Mouse (Mus musculus): Measurements from ENCODE around the gene Tmem127.
"Not testable (repeated sequence)": the region's sequence is repeated elsewhere in the genome, so short reads cannot be mapped to it uniquely, and the experiment has no call there.

Gene Tmem127

GRCm38 (mm10) chr2:127267854-127268253, 20.1 kb downstream of the Tmem127 start:
- no peak for DNase-seq (ENCODE audit: low spot score in 2 of 2)

- DNase-seq (ENCODE audit: low spot score in 2 of 2), result peak; percentile 89 to 91
Measured at GRCm38 (mm10) chr2:127269491-127270299, 22.0 kb downstream of the Tmem127 start, which contains the start of gene Stard7. Gene Stard7 (plus strand): TSS chr2:127270218.

- peak; percentile 42 to 49 for DNase-seq (ENCODE audit: low spot score in 2 of 2)
Measured at GRCm38 (mm10) chr2:127270300-127271041, 22.8 kb downstream of the Tmem127 start.

- no peak for DNase-seq (ENCODE audit: low spot score in 2 of 2)
Measured at GRCm38 (mm10) chr2:127271042-127271515, 23.4 kb downstream of the Tmem127 start.

GRCm38 (mm10) chr2:127272049-127272448, 24.3 kb downstream of the Tmem127 start:
- not testable (repeated sequence) for DNase-seq (ENCODE audit: low spot score in 2 of 2)

- DNase-seq (ENCODE audit: low spot score in 2 of 2), result no peak
Measured at GRCm38 (mm10) chr2:127272806-127273205, 25.1 kb downstream of the Tmem127 start.

GRCm38 (mm10) chr2:127274590-127274989, 26.9 kb downstream of the Tmem127 start:
- DNase-seq (ENCODE audit: low spot score in 2 of 2), result no peak

GRCm38 (mm10) chr2:127275551-127276320, 28.0 kb downstream of the Tmem127 start:
- DNase-seq (ENCODE audit: low spot score in 2 of 2), result no peak

- no peak for DNase-seq (ENCODE audit: low spot score in 2 of 2)
Measured at GRCm38 (mm10) chr2:127278162-127278561, 30.5 kb downstream of the Tmem127 start.

GRCm38 (mm10) chr2:127292250-127292649, 44.5 kb downstream of the Tmem127 start:
- DNase-seq (ENCODE audit: low spot score in 2 of 2), result no peak

- no peak for DNase-seq (ENCODE audit: low spot score in 2 of 2)
Measured at GRCm38 (mm10) chr2:127297001-127297805, 49.5 kb downstream of the Tmem127 start.

GRCm38 (mm10) chr2:127298056-127298455, 50.3 kb downstream of the Tmem127 start:
- DNase-seq (ENCODE audit: low spot score in 2 of 2), result no peak

GRCm38 (mm10) chr2:127300701-127301100, 53.0 kb downstream of the Tmem127 start:
- DNase-seq (ENCODE audit: low spot score in 2 of 2), result no peak

- DNase-seq (ENCODE audit: low spot score in 2 of 2), result no peak
Measured at GRCm38 (mm10) chr2:127301883-127302282, 54.2 kb downstream of the Tmem127 start.

GRCm38 (mm10) chr2:127304192-127304591, 56.5 kb downstream of the Tmem127 start:
- not testable (repeated sequence) for DNase-seq (ENCODE audit: low spot score in 2 of 2)

GRCm38 (mm10) chr2:127304609-127305210, 57.0 kb downstream of the Tmem127 start:
- DNase-seq (ENCODE audit: low spot score in 2 of 2), result no peak

GRCm38 (mm10) chr2:127306123-127306522, 58.4 kb downstream of the Tmem127 start:
- no peak for DNase-seq (ENCODE audit: low spot score in 2 of 2)

- DNase-seq (ENCODE audit: low spot score in 2 of 2), result no peak
Measured at GRCm38 (mm10) chr2:127307179-127307578, 59.5 kb downstream of the Tmem127 start.

- peak in 1 of 2 experiments; percentile 45 for DNase-seq (ENCODE audit: low spot score in 2 of 2)
Measured at GRCm38 (mm10) chr2:127308660-127309059, 61.0 kb downstream of the Tmem127 start.

- DNase-seq (ENCODE audit: low spot score in 2 of 2), result no peak
Measured at GRCm38 (mm10) chr2:127310246-127310645, 62.5 kb downstream of the Tmem127 start.

GRCm38 (mm10) chr2:127310685-127311084, 63.0 kb downstream of the Tmem127 start:
- no peak for DNase-seq (ENCODE audit: low spot score in 2 of 2)

Data from thymus, postnatal 10 days (tissue).